Mouse (Mus musculus) CH12.LX (cell line): ENCODE results near the gene Krt10. TPM values are rescaled to one million over a fixed set of nuclear protein-coding genes. Genes with fewer than 3 reads are reported as not detected.

Source experiments
- DNase-seq: peaks from one replicate; pipeline ENCODE4 v3.0.0-alpha.2; 2013; ENCODE audit errors: extremely low read depth
- H3K27ac ChIP-seq: 2 replicates; pipeline ENCODE4 v1.5.1; 2012; ENCODE audit warnings: low read depth, mild to moderate bottlenecking, control low read depth, moderate library complexity; ENCODE audit not compliant: insufficient read depth
- H3K27me3 ChIP-seq: replicated peaks from 2 replicates; pipeline ENCODE3; 2012; ENCODE audit warnings: inconsistent platforms
- H3K36me3 ChIP-seq, 2 experiments: replicated peaks in 1 of 2; 2 replicates each; pipeline versions ENCODE3 to v1.6.1; 2012; ENCODE audit warnings: inconsistent platforms in 1 of 2, low read length in 1 of 2, mild to moderate bottlenecking in 1 of 2, mixed read lengths in 1 of 2, moderate library complexity in 1 of 2; ENCODE audit not compliant: control insufficient read depth in 1 of 2, insufficient read depth in 1 of 2
- H3K4me1 ChIP-seq, 2 experiments: 2 replicates each; pipeline ENCODE4 v1.6.1; 2012; ENCODE audit warnings: inconsistent platforms in 1 of 2, moderate library complexity in 1 of 2; ENCODE audit not compliant: insufficient read depth in 2 of 2, control insufficient read depth in 1 of 2
- H3K4me2 ChIP-seq: 2 replicates; pipeline ENCODE4 v1.6.1; 2012; ENCODE audit warnings: low read depth, mild to moderate bottlenecking, control low read depth; ENCODE audit not compliant: poor library complexity, insufficient read depth, severe bottlenecking
- H3K4me3 ChIP-seq, 3 experiments: fragments of 150-350 bp in 1 of 3; sonication (generic) in 1 of 3; replicated peaks in 1 of 3; 2 replicates each; pipeline versions ENCODE3 to v1.5.1; 2011 to 2012; ENCODE audit warnings: low read depth in 2 of 3, low read length in 2 of 3, mild to moderate bottlenecking in 2 of 3, moderate library complexity in 2 of 3, control low read depth in 1 of 3, improper control_type of control experiment in 1 of 3, inconsistent platforms in 1 of 3, mixed read lengths in 1 of 3; ENCODE audit not compliant: poor library complexity in 1 of 3
- H3K79me2 ChIP-seq: replicated peaks from 2 replicates; pipeline ENCODE4 v1.6.1; 2012; ENCODE audit warnings: mild to moderate bottlenecking, moderate library complexity; ENCODE audit not compliant: control insufficient read depth, poor library complexity, insufficient read depth, severe bottlenecking; ENCODE audit errors: extremely low read depth
- H3K9ac ChIP-seq: 2 replicates; pipeline ENCODE4 v1.6.1; 2012; ENCODE audit warnings: low read depth, mild to moderate bottlenecking, control low read depth, moderate library complexity; ENCODE audit not compliant: insufficient read depth
- H3K9me3 ChIP-seq: replicated peaks from 2 replicates; pipeline ENCODE3; 2012; ENCODE audit warnings: low read length, inconsistent platforms, mixed read lengths
- CTCF ChIP-seq, 2 experiments: IDR thresholded peaks in 1 of 2; conservative IDR thresholded peaks in 1 of 2; 2 replicates each; pipeline ENCODE4 v1.5.1; 2011 to 2012; ENCODE audit warnings: low read depth in 2 of 2, low read length in 2 of 2, improper control_type of control experiment in 1 of 2, inconsistent platforms in 1 of 2, mild to moderate bottlenecking in 1 of 2, moderate library complexity in 1 of 2
- E2F4 ChIP-seq: IDR thresholded peaks from 2 replicates; pipeline ENCODE4 v1.6.1; 2011; ENCODE audit warnings: low read depth, low read length, improper control_type of control experiment; ENCODE audit not compliant: insufficient replicate concordance
- ELF1 ChIP-seq: IDR thresholded peaks from 2 replicates; pipeline ENCODE4 v1.6.1; 2014; ENCODE audit warnings: low read depth, mild to moderate bottlenecking, inconsistent platforms, low read length, improper control_type of control experiment
- GABPA ChIP-seq: IDR thresholded peaks from 2 replicates; pipeline ENCODE4 v1.6.1; 2012; ENCODE audit warnings: low read depth, low read length, improper control_type of control experiment, inconsistent platforms; ENCODE audit not compliant: insufficient replicate concordance
- JUN ChIP-seq: IDR thresholded peaks from 2 replicates; pipeline ENCODE4 v1.6.1; 2011; ENCODE audit warnings: low read depth, mild to moderate bottlenecking, low read length, improper control_type of control experiment, moderate library complexity; ENCODE audit not compliant: insufficient read depth
- JUND ChIP-seq: conservative IDR thresholded peaks from 2 replicates; pipeline ENCODE4 v1.6.1; 2011; ENCODE audit warnings: low read depth, low read length, improper control_type of control experiment
- MAFK ChIP-seq: IDR thresholded peaks from 2 replicates; pipeline ENCODE4 v1.6.1; 2011; ENCODE audit warnings: low read length, improper control_type of control experiment; ENCODE audit not compliant: insufficient replicate concordance
- MEF2A ChIP-seq: IDR thresholded peaks from 2 replicates; pipeline ENCODE4 v1.6.1; 2014; ENCODE audit warnings: low read depth, mild to moderate bottlenecking, inconsistent platforms, low read length, improper control_type of control experiment, borderline replicate concordance
- MXI1 ChIP-seq: IDR thresholded peaks from 2 replicates; pipeline ENCODE4 v1.6.1; 2011; ENCODE audit warnings: mild to moderate bottlenecking, low read depth, low read length, improper control_type of control experiment
- MYC ChIP-seq: IDR thresholded peaks from 2 replicates; pipeline ENCODE4 v1.6.1; 2011; ENCODE audit warnings: low read depth, mild to moderate bottlenecking, improper control_type of control experiment, low read length
- NELFE ChIP-seq: IDR thresholded peaks from 2 replicates; pipeline ENCODE4 v1.6.1; 2011; ENCODE audit warnings: low read depth, low read length, improper control_type of control experiment
- NRF1 ChIP-seq: IDR thresholded peaks from 2 replicates; pipeline ENCODE4 v1.6.1; 2014; ENCODE audit warnings: low read depth, mild to moderate bottlenecking, inconsistent platforms, low read length, improper control_type of control experiment, moderate library complexity
- PAX5 ChIP-seq: IDR thresholded peaks from 2 replicates; pipeline ENCODE4 v1.6.1; 2012; ENCODE audit warnings: low read length, inconsistent platforms, mixed read lengths
- POLR2A ChIP-seq: IDR thresholded peaks from 2 replicates; pipeline ENCODE4 v1.6.1; 2011; ENCODE audit warnings: low read depth, mild to moderate bottlenecking, improper control_type of control experiment, low read length
- RAD21 ChIP-seq: IDR thresholded peaks from 2 replicates; pipeline ENCODE4 v1.6.1; 2011; ENCODE audit warnings: low read depth, mild to moderate bottlenecking, low read length, improper control_type of control experiment, moderate library complexity
- SMC3 ChIP-seq: IDR thresholded peaks from 2 replicates; pipeline ENCODE4 v1.6.1; 2011; ENCODE audit warnings: low read depth, low read length, improper control_type of control experiment
- TBP ChIP-seq: conservative IDR thresholded peaks from 2 replicates; pipeline ENCODE4 v1.6.1; 2011; ENCODE audit warnings: low read depth, low read length, improper control_type of control experiment
- TCF12 ChIP-seq: IDR thresholded peaks from 2 replicates; pipeline ENCODE4 v1.6.1; 2014; ENCODE audit warnings: low read depth, mild to moderate bottlenecking, inconsistent platforms, low read length, improper control_type of control experiment
- USF1 ChIP-seq: IDR thresholded peaks from 2 replicates; pipeline ENCODE4 v1.6.1; 2014; ENCODE audit warnings: low read depth, mild to moderate bottlenecking, inconsistent platforms, low read length, improper control_type of control experiment
- ZC3H11A ChIP-seq: IDR thresholded peaks from 2 replicates; pipeline ENCODE4 v1.6.1; 2012; ENCODE audit warnings: low read depth, mild to moderate bottlenecking, inconsistent platforms, low read length, improper control_type of control experiment
- ZKSCAN1 ChIP-seq: IDR thresholded peaks from 2 replicates; pipeline ENCODE4 v1.6.1; 2012; ENCODE audit warnings: low read depth, inconsistent platforms, low read length, improper control_type of control experiment, borderline replicate concordance
- dilution Hi-C: fragments of 300-500 bp; cut with MboI; formaldehyde crosslinking; loops from 2 replicates; pipeline ENCODE4 v1.14.3; 2020; ENCODE audit warnings: low sequenced_read_pairs; ENCODE audit not compliant: extremely low pct_unique_long_range_greater_than_20kb, extremely low pct_ligation_motif_present
- in situ Hi-C: fragments of 300-500 bp; cut with MboI; formaldehyde crosslinking; loops from 3 replicates; pipeline ENCODE4 v1.14.3; 2019; ENCODE audit warnings: low sequenced_read_pairs, low pct_ligation_motif_present, low pct_unique_long_range_greater_than_20kb, mixed read lengths
- polyA plus RNA-seq: library from polyadenylated mRNA; unstranded; fragments of >175 nt; gene quantifications from 2 replicates; pipeline ENCODE4 v1.2.1, GENCODE M21; 2012; ENCODE audit warnings: low read depth; ENCODE audit not compliant: insufficient read length
- total RNA-seq, 2 experiments: library from RNA; depleted of rRNA; stranded (reverse); fragments of 300-350 nt in 1 of 2; fragments of >200 nt in 1 of 2; gene quantifications; 2 replicates each; pipeline ENCODE4 v1.2.3; 2012 to 2014

The Krt10 gene
- total and polyA plus RNA-seq, 3 experiments = 3.0 to 12.2 (median 9.0) TPM

DNA sequence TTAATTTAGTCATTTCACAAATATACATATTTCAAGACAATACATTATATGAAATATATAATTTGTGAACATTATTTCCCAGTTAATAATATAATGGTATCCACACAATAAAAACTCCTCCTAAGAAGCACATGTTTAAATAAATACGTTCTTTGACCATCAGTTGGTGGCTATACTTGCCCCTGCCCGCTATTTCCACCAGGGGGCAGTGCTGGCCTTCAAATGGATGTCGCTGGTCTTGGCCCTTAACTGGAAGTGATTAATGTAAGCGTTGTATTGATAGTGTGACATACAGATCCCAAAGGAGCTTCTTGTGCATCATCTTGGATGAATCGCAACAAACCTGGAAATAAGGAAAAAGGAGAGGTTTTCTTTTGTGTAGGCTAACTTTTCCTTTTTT lies 9.6 kb downstream of the Krt10 start (continued):
- TF ChIP-seq MAFK = no peak
- peak; percentile 70 for TF ChIP-seq ZC3H11A
- TF ChIP-seq PAX5 = no peak
- TF ChIP-seq ZKSCAN1 = no peak
- 0 out of 2 replicates have a peak, but pooled peaks have one; percentile 5 for TF ChIP-seq TBP
- TF ChIP-seq JUND = no peak
- no peak for TF ChIP-seq USF1
- peak; percentile 95 to 99 for TF ChIP-seq CTCF (conservative IDR thresholded peaks at IDR 0.05 in 1 of 2, IDR thresholded peaks at IDR 0.05 in 1 of 2; ENCODE audit: low read depth in 2 of 2, low read length in 2 of 2)
- no peak for TF ChIP-seq GABPA
- TF ChIP-seq MYC = peak; percentile 44; the same call in 1 of the 2 replicates
- no peak; the same call in none of the 2 replicates for TF ChIP-seq RAD21
- TF ChIP-seq MEF2A = no peak
- TF ChIP-seq JUN = no peak
- TF ChIP-seq, all 38 proteins: peak for 7

DNA sequence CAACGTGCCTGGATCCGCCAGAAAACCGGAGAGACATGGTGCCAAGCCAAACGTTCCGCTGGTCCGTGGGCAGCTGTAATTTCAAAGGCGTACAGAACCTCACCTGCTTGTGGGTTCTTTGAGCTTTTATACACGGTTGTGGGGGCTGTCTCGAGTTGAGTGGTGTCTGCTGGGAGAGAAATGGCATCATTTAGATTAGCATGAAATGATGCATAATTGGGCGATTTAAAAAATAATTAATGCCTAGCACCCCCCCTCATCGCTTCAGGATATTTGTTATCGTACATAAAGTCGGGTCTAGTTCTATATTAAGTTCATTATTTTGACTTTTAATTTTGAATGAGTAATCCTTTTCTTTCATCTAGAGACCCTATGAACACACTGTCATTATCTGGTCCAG lies 14.4 kb downstream of the Krt10 start, which contains the start of gene Krt28:
TSS of gene Krt28 (minus strand) at position 101 of the 400 bp plus-strand sequence.
- Histone ChIP-seq H3K4me1 (peaks cover 17 to 22% of the 10 kb centered on the region in 2 experiments), H3K27ac (no peak within 1 kb of the TSS), H3K9ac (no peak within 1 kb of the TSS), H3K9me3 (no peaks in the 10 kb centered on the region), H3K36me3 (no peaks in the 10 kb centered on the region), H3K79me2 (no peaks in the 10 kb centered on the region), H3K4me3 (no peak within 1 kb of the TSS), H3K4me2 (no peak within 1 kb of the TSS), H3K27me3 (peaks cover 21% of the 10 kb centered on the region)
- dilution Hi-C loops (no loop called here), in situ Hi-C loops (loop anchor here (25.0 kb wide), 1 partner anchor 912 kb away; no protein-coding TSS in a partner anchor)
- TF ChIP-seq E2F4 = no peak
- no peak for TF ChIP-seq NRF1
- no peak for TF ChIP-seq TCF12
- no peak for TF ChIP-seq POLR2A
- TF ChIP-seq SMC3 = no peak
- no peak for TF ChIP-seq MEF2A
- no peak for TF ChIP-seq JUN
- no peak for TF ChIP-seq MXI1
- no peak for TF ChIP-seq ELF1
- no peak for TF ChIP-seq NELFE
- no peak for DNase-seq
